Mouse (Mus musculus): ENCODE results near the gene Rhpn2.
A peak's percentile ranks its signal among the peaks of the same experiment; 100 is the strongest.
"Not testable (repeated sequence)": the region's sequence is repeated elsewhere in the genome, so short reads cannot be mapped to it uniquely, and the experiment has no call there.

Gene Rhpn2

DNA sequence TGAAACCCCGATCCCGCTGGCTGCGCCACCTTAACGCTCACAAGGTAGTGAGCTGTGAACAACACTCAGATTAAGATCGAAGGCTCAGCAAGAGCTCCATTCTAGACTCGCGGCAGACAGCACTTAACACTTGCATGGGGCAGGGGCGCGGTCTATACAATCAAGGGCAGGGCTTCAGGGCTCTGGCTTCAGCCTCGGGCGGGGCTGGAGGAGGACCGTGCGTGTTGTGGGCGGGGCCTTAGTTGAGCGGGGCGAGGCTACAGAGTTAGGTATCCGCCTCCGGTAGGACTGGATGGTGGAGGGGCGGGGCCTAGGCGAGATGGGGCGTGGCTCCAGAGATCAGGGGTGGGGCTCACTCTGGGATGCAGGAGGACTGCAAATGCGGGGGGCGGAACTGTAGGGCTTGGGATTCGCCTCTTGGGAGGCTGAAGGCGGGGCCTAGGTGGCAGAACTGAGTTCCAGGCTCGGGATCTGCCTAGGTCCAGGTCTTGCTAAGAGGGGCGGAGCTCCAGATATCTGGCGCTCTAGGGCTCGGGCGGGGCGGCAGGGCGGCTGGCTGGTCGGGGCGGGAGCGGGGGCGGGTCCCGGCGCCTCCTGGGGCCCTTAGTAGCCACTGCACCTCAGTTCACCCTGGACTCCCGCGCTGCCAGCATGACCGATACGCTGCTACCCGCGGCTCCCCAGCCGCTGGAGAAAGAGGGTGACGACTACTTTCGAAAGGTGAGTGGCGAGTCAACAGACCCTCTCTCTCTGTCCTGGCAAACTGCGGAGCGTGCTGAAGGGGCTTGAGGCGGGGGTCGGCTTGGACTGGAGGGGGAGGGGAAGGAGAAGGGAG is at the start of gene Rhpn2:
Rhpn2 (plus strand) TSS at position 479 of the 835 bp plus-strand sequence.
- peak; percentile 87 for DNase-seq (ENCODE audit: low spot score)

GRCm38 (mm10) chr7:35293464-35293863 is 40.5 kb upstream of the Rhpn2 start:
- no peak for DNase-seq (ENCODE audit: low spot score)

GRCm38 (mm10) chr7:35295631-35296030 is 38.3 kb upstream of the Rhpn2 start:
- DNase-seq (ENCODE audit: low spot score): no peak

DNA sequence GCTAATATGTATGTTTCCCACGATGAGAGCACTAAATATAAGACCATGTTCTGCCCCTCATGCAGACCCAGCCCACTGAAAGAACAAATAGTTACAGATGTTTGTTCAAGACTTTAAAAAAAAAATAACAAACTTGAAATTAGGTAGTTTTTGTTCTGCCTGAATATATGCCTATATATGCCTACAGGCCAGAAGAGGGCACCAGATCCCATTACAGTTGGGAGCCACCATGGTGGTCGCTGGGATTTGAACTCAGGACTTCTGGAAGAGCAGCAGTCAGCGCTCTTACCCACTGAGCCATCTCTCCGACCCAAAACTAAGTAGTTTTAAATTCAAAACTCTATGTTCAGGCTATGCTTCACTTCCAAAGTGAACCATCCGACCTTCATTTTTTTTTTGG is 36.1 kb upstream of the Rhpn2 start:
- no peak for DNase-seq (ENCODE audit: low spot score)

- no peak for DNase-seq (ENCODE audit: low spot score)
Measured at GRCm38 (mm10) chr7:35299656-35300055, 34.3 kb upstream of the Rhpn2 start.

DNA sequence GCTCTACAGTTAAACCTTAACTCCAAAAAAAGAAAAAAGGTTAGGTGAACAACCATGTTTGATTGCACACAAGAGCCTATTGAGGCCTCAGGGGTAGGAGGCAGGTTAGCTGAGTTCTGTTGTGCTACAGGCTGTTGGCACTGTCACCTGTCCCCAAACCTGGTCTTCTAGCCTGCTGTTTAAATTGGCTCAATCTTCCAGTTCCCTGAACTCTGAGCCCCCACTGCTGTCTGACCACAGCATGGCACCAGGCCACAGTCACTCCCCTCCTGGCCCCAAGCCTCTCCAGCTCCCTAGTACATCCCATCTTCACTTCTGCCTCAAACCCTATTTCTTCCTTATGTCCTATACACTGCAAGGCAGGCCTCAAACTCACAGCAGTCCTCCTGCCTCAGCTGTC is 33.2 kb upstream of the Rhpn2 start:
- DNase-seq (ENCODE audit: low spot score): no peak

DNA sequence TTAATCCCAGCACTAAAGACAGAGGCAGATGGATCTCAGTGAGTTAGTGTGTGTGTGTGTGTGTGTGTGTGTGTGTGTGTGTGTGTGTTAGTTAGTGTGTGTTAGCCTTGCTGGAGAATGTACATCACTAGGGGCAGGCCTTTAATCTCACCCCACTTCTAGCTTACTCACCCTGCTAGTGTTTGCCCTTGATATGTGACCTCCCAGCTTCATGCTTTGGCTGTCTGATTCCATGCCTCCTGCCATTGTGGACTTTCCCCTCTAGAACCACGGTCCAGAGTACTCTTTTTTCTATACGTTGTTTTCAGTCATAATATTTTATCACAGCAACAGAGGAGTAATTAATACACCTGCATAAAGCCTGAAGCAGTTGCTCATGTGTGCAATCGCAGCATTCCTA is 22.8 kb upstream of the Rhpn2 start:
- no peak for DNase-seq (ENCODE audit: low spot score)

DNA sequence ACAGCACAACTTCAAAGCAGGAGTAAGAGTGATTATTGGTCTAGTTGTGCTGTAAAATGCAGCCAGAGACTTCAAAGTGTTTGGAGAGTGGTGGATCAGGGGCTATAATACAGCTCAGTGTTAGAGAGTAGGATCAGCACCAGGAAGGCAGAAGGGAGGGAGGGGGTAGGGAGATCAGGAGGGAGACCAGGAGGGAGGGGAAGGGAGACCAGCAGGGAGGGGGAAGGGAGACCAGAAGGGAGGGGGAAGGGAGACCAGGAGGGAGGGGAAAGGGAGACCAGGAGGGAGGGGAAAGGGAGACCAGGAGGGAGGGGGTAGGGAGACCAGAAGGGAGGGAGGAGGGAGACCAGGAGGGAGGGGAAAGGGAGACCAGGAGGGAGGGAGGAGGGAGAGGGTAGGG is 19.8 kb upstream of the Rhpn2 start:
- DNase-seq (ENCODE audit: low spot score): no peak

GRCm38 (mm10) chr7:35317729-35318609 is 16.0 kb upstream of the Rhpn2 start, which contains the start of gene Gpatch1:
Gene Gpatch1, minus strand, starts transcription at chr7:35318440.
- peak; percentile 82 for DNase-seq (ENCODE audit: low spot score)

- DNase-seq (ENCODE audit: low spot score): not testable (repeated sequence)
Measured at GRCm38 (mm10) chr7:35319221-35319620, 14.7 kb upstream of the Rhpn2 start.

GRCm38 (mm10) chr7:35319755-35320154 is 14.2 kb upstream of the Rhpn2 start:
- DNase-seq (ENCODE audit: low spot score): no peak

GRCm38 (mm10) chr7:35322161-35322560 is 11.8 kb upstream of the Rhpn2 start:
- no peak for DNase-seq (ENCODE audit: low spot score)

DNA sequence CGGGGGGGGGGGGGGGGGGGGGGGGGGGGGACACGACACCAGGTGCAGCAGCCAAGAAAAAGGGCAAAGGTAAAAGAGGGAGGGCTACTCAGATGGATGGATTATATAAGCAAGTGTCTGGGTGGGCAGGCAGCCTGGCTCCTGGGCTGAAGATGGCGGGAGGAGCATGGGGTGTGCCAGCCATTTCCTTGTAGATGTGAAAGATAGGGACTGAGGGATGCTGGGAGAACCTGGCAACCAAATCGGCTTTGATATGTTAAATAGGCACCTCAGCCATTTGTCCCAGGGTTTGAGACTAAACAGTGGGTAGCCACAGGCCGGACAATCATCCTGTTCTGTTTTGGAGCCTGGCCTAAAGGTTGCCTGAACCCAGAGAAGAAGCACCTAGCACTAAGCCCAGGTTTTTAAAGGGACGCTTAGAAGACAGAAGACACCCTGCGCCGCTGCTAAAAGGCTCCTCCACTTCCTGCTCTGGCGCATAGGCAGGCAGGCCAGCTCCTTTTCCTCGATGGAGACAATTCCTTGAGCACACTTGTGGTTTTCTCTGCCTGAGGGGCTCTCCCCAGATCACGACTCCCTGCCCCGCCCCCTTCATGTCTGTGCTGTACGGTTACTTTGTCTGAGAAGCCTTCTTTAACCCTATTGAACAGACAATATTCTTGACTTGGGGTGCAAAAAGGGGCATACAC is 11.1 kb upstream of the Rhpn2 start:
- DNase-seq (ENCODE audit: low spot score): no peak

DNA sequence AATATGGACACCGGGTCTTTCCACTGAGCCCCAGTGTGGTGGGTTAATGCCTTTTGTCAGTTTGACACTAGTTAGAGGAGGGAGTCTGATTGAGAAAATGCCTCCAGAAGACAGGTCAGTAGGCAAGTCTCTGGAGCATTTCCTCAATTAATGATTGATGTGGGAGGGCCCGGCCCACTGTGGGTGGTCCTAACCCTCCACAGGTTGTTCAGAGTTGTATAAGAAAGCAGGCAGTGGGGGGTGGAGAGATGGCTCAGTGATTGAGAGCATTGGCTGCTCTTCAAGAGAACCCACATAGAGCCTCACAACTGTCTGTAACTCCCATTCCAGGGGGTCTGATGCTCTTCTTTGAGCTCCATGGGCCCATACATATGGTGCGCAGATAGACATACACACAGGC is 2.4 kb upstream of the Rhpn2 start:
- DNase-seq (ENCODE audit: low spot score): no peak

DNA sequence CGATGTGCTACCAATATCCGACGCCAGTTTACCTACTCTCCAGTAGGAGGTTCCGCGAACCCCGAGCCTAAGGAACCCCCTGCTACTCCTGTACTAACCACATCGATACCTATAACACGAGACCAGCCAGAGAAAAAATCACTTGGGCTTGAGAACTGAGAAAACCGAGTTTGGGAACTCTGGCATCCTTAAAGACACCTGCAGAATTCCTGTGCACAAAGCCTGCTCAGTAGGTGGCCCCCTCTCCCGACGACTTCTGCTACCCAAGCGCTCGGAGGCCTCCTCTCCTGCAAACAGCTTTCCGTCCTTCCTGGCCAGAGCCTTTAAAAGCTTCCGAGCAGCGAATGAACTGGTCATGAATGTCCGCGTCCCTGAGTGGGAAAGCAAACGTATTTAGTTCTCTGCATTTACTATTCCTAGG is 729 bp upstream of the Rhpn2 start:
- no peak for DNase-seq (ENCODE audit: low spot score)

- DNase-seq (ENCODE audit: low spot score): no peak
Measured at GRCm38 (mm10) chr7:35334527-35335452, 820 bp downstream of the Rhpn2 start.

DNA sequence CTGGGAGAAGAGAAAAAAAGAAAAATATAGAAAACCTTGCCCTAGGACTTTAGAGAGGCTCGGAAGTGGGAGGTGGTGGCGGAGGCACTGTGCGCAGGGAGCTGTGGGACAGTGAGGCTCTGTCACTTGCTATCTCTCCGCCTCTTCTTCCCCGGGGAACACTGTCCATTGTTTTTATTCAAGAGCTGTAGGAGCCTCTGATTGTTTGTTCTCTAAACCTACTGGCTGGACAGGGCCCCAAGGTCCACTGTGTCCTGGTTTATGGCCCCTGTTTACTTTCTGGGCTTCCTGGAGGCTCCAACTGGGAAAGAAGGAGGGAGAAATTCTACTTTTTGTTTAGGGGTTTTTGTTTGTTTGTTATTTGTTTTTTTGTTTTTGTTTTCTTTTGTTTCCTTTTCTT is 6.2 kb downstream of the Rhpn2 start:
- no peak for DNase-seq (ENCODE audit: low spot score)

GRCm38 (mm10) chr7:35341282-35341681 is 7.3 kb downstream of the Rhpn2 start:
- DNase-seq (ENCODE audit: low spot score): no peak

GRCm38 (mm10) chr7:35342498-35342897 is 8.5 kb downstream of the Rhpn2 start:
- no peak for DNase-seq (ENCODE audit: low spot score)

DNA sequence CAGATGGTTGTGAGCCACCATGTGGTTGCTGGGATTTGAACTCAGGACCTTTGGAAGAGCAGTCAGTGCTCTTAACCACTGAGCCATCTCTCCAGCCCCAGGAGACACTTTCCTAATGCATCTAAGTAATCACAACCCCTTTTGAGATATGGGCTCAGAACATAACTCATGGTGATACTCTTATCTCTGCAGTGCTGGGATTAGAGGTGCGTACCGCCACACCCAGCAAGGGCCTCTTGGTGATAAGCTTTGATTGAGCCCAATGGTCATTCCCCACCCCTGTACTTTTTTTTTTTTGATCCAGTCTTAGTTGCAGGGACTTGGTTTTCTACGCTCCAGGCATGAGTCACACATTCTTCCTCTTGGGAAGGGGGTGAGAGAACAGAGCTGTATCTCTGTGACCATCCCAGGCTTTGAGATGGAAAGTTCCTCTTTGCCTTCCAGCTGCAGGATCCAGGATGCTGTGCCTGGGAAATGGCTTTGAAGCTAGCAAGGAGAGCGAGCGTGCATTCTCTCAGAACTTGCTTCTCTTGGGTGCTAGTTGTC is 10.9 kb downstream of the Rhpn2 start:
- DNase-seq (ENCODE audit: low spot score): no peak
